Mouse (Mus musculus) midbrain, embryonic 11.5 days (tissue): ENCODE results near the gene Alk. TPM values are rescaled to one million over a fixed set of nuclear protein-coding genes. Genes with fewer than 3 reads are reported as not detected.

Experiments
- ATAC-seq: fragments of 200-750 bp; cut with Nextera tagmentation; 2 replicates; pipeline ENCODE4 v1.8.0; 2017; ENCODE audit warnings: moderate TSS enrichment, moderate library complexity; ENCODE audit not compliant: low FRiP score
- DNase-seq: peaks from one replicate; pipeline ENCODE4 v3.0.0; 2015; ENCODE audit warnings: low spot score; ENCODE audit errors: missing footprints
- H3K27ac ChIP-seq: fragments of 300-500 bp; sonication (generic); 2 replicates; pipeline ENCODE4 v1.5.1; 2014; ENCODE audit warnings: low read depth, low read length
- H3K27me3 ChIP-seq: fragments of 300-500 bp; sonication (generic); 2 replicates; pipeline ENCODE4 v1.6.1; 2014; ENCODE audit warnings: mild to moderate bottlenecking, low read length, moderate library complexity, mixed read lengths; ENCODE audit not compliant: control insufficient read depth, insufficient read depth
- H3K36me3 ChIP-seq: fragments of 300-500 bp; sonication (generic); 2 replicates; pipeline ENCODE4 v1.6.1; 2014; ENCODE audit warnings: mild to moderate bottlenecking, low read length, moderate library complexity, mixed read lengths; ENCODE audit not compliant: control insufficient read depth, insufficient read depth
- H3K4me1 ChIP-seq: fragments of 300-500 bp; sonication (generic); 2 replicates; pipeline ENCODE4 v1.6.1; 2014; ENCODE audit warnings: low read length; ENCODE audit not compliant: control insufficient read depth, insufficient read depth
- H3K4me2 ChIP-seq: fragments of 300-500 bp; sonication (generic); 2 replicates; pipeline ENCODE4 v1.6.1; 2014; ENCODE audit warnings: mild to moderate bottlenecking, moderate library complexity
- H3K4me3 ChIP-seq: fragments of 300-500 bp; sonication (generic); 2 replicates; pipeline ENCODE4 v1.5.1; 2014; ENCODE audit warnings: low read depth, low read length
- H3K9ac ChIP-seq: fragments of 300-500 bp; sonication (generic); 2 replicates; pipeline ENCODE4 v1.6.1; 2014; ENCODE audit warnings: low read length
- H3K9me3 ChIP-seq: fragments of 300-500 bp; sonication (generic); 2 replicates; pipeline ENCODE4 v1.6.1; 2016; ENCODE audit warnings: low read length; ENCODE audit not compliant: control insufficient read depth
- WGBS: fragments of 180-500 bp; shearing (Covaris S2); extraction: QIAGEN DNeasy Blood & Tissue Kit; methylation state at CpG from one replicate; pipeline ENCODE4 v1.1.7; 2014; 5-methylcytosine and 5-hydroxymethylcytosine counted together
- polyA plus RNA-seq: library from polyadenylated mRNA; unstranded; fragments of >200 nt; fragmentation: Nextera tagmentation; extraction: Ambion mirVana; gene quantifications from 2 replicates; pipeline ENCODE4 v1.2.1, GENCODE M21; 2014

Alk gene
- polyA plus RNA-seq, 1 experiment from 2014 or later: 0.18 TPM

- Histone ChIP-seq H3K4me3 (no peak overlapping the region), H3K4me2 (no peak overlapping the region), H3K27ac (no peak overlapping the region), H3K36me3 (no peaks in the 10 kb centered on the region), H3K4me1 (no peaks in the 10 kb centered on the region), H3K9me3 (no peaks in the 10 kb centered on the region), H3K9ac (no peak overlapping the region), H3K27me3 (no peaks in the 10 kb centered on the region)
- no peak for ATAC-seq
- WGBS: 71% methylated on average over 6 of the region's 6 CpGs
- DNase-seq: no peak
Observed at GRCm38 (mm10) chr17:72557029-72557735, 47.2 kb downstream of the Alk start.

GRCm38 (mm10) chr17:72546274-72546673 lies 58.2 kb downstream of the Alk start:
- WGBS: 68% methylated on average over 4 of the region's 4 CpGs
- ATAC-seq (no peak), DNase-seq (no peak)
- Histone ChIP-seq H3K36me3 (no peaks in the 10 kb centered on the region), H3K27me3 (no peaks in the 10 kb centered on the region), H3K9me3 (no peaks in the 10 kb centered on the region), H3K27ac (no peak overlapping the region), H3K4me3 (no peak overlapping the region), H3K4me2 (no peak overlapping the region), H3K4me1 (no peaks in the 10 kb centered on the region), H3K9ac (no peak overlapping the region)

- 91% methylated on average over 6 of the region's 6 CpGs for WGBS
- no peak overlapping the region for H3K4me2 ChIP-seq
- H3K4me3 ChIP-seq: no peak overlapping the region
- H3K9ac ChIP-seq: no peak overlapping the region
- H3K9me3 ChIP-seq: no peaks in the 10 kb centered on the region
- no peaks in the 10 kb centered on the region for H3K27me3 ChIP-seq
- ATAC-seq: no peak
- H3K27ac ChIP-seq: no peak overlapping the region
- DNase-seq: no peak
- no peaks in the 10 kb centered on the region for H3K36me3 ChIP-seq
- H3K4me1 ChIP-seq: no peaks in the 10 kb centered on the region
Observed at GRCm38 (mm10) chr17:72535304-72535703, 69.1 kb downstream of the Alk start.

GRCm38 (mm10) chr17:72532266-72532665 lies 72.2 kb downstream of the Alk start:
- no peaks in the 10 kb centered on the region for H3K27me3 ChIP-seq
- H3K27ac ChIP-seq: no peak overlapping the region
- H3K4me1 ChIP-seq: no peaks in the 10 kb centered on the region
- no peak for DNase-seq
- ATAC-seq: no peak
- H3K9ac ChIP-seq: no peak overlapping the region
- H3K4me3 ChIP-seq: no peak overlapping the region
- H3K4me2 ChIP-seq: no peak overlapping the region
- H3K9me3 ChIP-seq: no peaks in the 10 kb centered on the region
- WGBS: 85% methylated on average over 6 of the region's 6 CpGs
- no peaks in the 10 kb centered on the region for H3K36me3 ChIP-seq

- Histone ChIP-seq H3K4me3 (no peak overlapping the region), H3K9me3 (no peaks in the 10 kb centered on the region), H3K4me1 (no peaks in the 10 kb centered on the region), H3K27ac (no peak overlapping the region), H3K27me3 (no peaks in the 10 kb centered on the region), H3K36me3 (no peaks in the 10 kb centered on the region), H3K4me2 (no peak overlapping the region), H3K9ac (no peak overlapping the region)
- no peak for ATAC-seq
- 94% methylated on average over 8 of the region's 8 CpGs for WGBS
- DNase-seq: no peak
Observed at GRCm38 (mm10) chr17:72528481-72528880, 75.9 kb downstream of the Alk start.

GRCm38 (mm10) chr17:72527481-72527880 lies 76.9 kb downstream of the Alk start:
- Histone ChIP-seq H3K36me3 (no peaks in the 10 kb centered on the region), H3K27ac (no peak overlapping the region), H3K9ac (no peak overlapping the region), H3K27me3 (no peaks in the 10 kb centered on the region), H3K4me1 (no peaks in the 10 kb centered on the region), H3K4me3 (no peak overlapping the region), H3K4me2 (no peak overlapping the region), H3K9me3 (no peaks in the 10 kb centered on the region)
- 80% methylated on average over 5 of the region's 5 CpGs for WGBS
- no peak for ATAC-seq
- DNase-seq: no peak

GRCm38 (mm10) chr17:72526356-72526755 lies 78.1 kb downstream of the Alk start:
- H3K36me3 ChIP-seq: no peaks in the 10 kb centered on the region
- H3K9me3 ChIP-seq: no peaks in the 10 kb centered on the region
- DNase-seq (no peak), ATAC-seq (no peak)
- no peak overlapping the region for H3K27ac ChIP-seq
- no peaks in the 10 kb centered on the region for H3K27me3 ChIP-seq
- WGBS: 90% methylated on average over 4 of the region's 4 CpGs
- no peak overlapping the region for H3K4me3 ChIP-seq
- no peak overlapping the region for H3K4me2 ChIP-seq
- H3K4me1 ChIP-seq: no peaks in the 10 kb centered on the region
- no peak overlapping the region for H3K9ac ChIP-seq

GRCm38 (mm10) chr17:72524839-72525238 lies 79.6 kb downstream of the Alk start:
- 91% methylated on average over 3 of the region's 3 CpGs for WGBS
- ATAC-seq (no peak), DNase-seq (no peak)

GRCm38 (mm10) chr17:72523006-72523405 lies 81.4 kb downstream of the Alk start:
- Histone ChIP-seq H3K9me3 (no peaks in the 10 kb centered on the region), H3K4me2 (no peak overlapping the region), H3K4me1 (no peaks in the 10 kb centered on the region), H3K36me3 (no peaks in the 10 kb centered on the region), H3K4me3 (no peak overlapping the region), H3K27me3 (no peaks in the 10 kb centered on the region), H3K27ac (no peak overlapping the region), H3K9ac (no peak overlapping the region)
- DNase-seq (no peak), ATAC-seq (no peak)
- 41% methylated on average over 7 of the region's 7 CpGs for WGBS

More at GRCm38 (mm10) chr17:72524839-72525238, 79.6 kb downstream of the Alk start:
- H3K9ac ChIP-seq: no peak overlapping the region
- no peaks in the 10 kb centered on the region for H3K9me3 ChIP-seq
- no peaks in the 10 kb centered on the region for H3K4me1 ChIP-seq
- no peak overlapping the region for H3K4me3 ChIP-seq
- H3K36me3 ChIP-seq: no peaks in the 10 kb centered on the region
- H3K27me3 ChIP-seq: no peaks in the 10 kb centered on the region
- H3K27ac ChIP-seq: no peak overlapping the region
- H3K4me2 ChIP-seq: no peak overlapping the region
